Mouse (Mus musculus) MEL (cell line): ENCODE data around the gene Krt13. TPM values are rescaled to one million over a fixed set of nuclear protein-coding genes. Genes with fewer than 3 reads are reported as not detected.

Source experiments
- DNase-seq: peaks from one replicate; pipeline ENCODE4 v3.0.0; 2011; ENCODE audit warnings: low read depth, low spot score
- H3K27ac ChIP-seq: 2 replicates; pipeline ENCODE4 v1.5.1; 2012; ENCODE audit warnings: low read depth, mild to moderate bottlenecking, control low read depth, low read length, moderate library complexity; ENCODE audit not compliant: control insufficient read depth
- H3K27me3 ChIP-seq, 2 experiments: fragments of 150-350 bp in 1 of 2; sonication (generic) in 1 of 2; 2 replicates each; pipeline ENCODE4 v1.6.1; 2012; ENCODE audit warnings: low read length in 2 of 2, mild to moderate bottlenecking in 2 of 2, improper control_type of control experiment in 1 of 2, moderate library complexity in 1 of 2; ENCODE audit not compliant: insufficient read depth in 2 of 2, control insufficient read depth in 1 of 2
- H3K36me3 ChIP-seq, 2 experiments: 2 replicates each; pipeline ENCODE4 v1.6.1; 2012 to 2014; ENCODE audit warnings: low read length in 2 of 2, improper control_type of control experiment in 1 of 2, inconsistent platforms in 1 of 2, mild to moderate bottlenecking in 1 of 2; ENCODE audit not compliant: insufficient read depth in 2 of 2, control insufficient read depth in 1 of 2
- H3K4me1 ChIP-seq, 2 experiments: fragments of 150-350 bp in 1 of 2; sonication (generic) in 1 of 2; 2 replicates each; pipeline ENCODE4 v1.6.1; 2012; ENCODE audit warnings: low read length in 2 of 2, improper control_type of control experiment in 1 of 2, mild to moderate bottlenecking in 1 of 2; ENCODE audit not compliant: insufficient read depth in 2 of 2, control insufficient read depth in 1 of 2
- H3K4me3 ChIP-seq, 2 experiments: fragments of 150-350 bp in 1 of 2; sonication (generic) in 1 of 2; 2 replicates each; pipeline ENCODE4 v1.5.1; 2012; ENCODE audit warnings: low read depth in 2 of 2, low read length in 2 of 2, mild to moderate bottlenecking in 2 of 2, moderate library complexity in 2 of 2, control low read depth in 1 of 2, improper control_type of control experiment in 1 of 2; ENCODE audit not compliant: control insufficient read depth in 1 of 2, insufficient read depth in 1 of 2
- H3K79me2 ChIP-seq: 2 replicates; pipeline ENCODE4 v1.6.1; 2012; ENCODE audit warnings: mild to moderate bottlenecking, low read length, moderate library complexity; ENCODE audit not compliant: control insufficient read depth, poor library complexity, insufficient read depth
- H3K9ac ChIP-seq: 2 replicates; pipeline ENCODE4 v1.6.1; 2012; ENCODE audit warnings: low read depth, mild to moderate bottlenecking, control low read depth, low read length, moderate library complexity; ENCODE audit not compliant: control insufficient read depth, poor library complexity, severe bottlenecking
- H3K9me3 ChIP-seq: fragments of 150-350 bp; sonication (generic); replicated peaks from 2 replicates; pipeline ENCODE4 v1.6.1; 2012; ENCODE audit warnings: mild to moderate bottlenecking, low read length, improper control_type of control experiment, moderate library complexity; ENCODE audit not compliant: insufficient read depth
- CHD2 ChIP-seq: IDR thresholded peaks from 2 replicates; pipeline ENCODE4 v1.6.1; 2011; ENCODE audit warnings: low read length, improper control_type of control experiment
- E2F4 ChIP-seq: IDR thresholded peaks from 2 replicates; pipeline ENCODE4 v1.6.1; 2011; ENCODE audit warnings: low read depth, low read length, improper control_type of control experiment, borderline replicate concordance
- ELF1 ChIP-seq: IDR thresholded peaks from 2 replicates; pipeline ENCODE4 v1.6.1; 2014; ENCODE audit warnings: low read depth, mild to moderate bottlenecking, inconsistent platforms, low read length, improper control_type of control experiment, moderate library complexity
- EP300 ChIP-seq, 2 experiments: IDR thresholded peaks; 2 replicates each; pipeline ENCODE4 v1.6.1; 2011; ENCODE audit warnings: improper control_type of control experiment in 2 of 2, low read length in 2 of 2, low read depth in 1 of 2, mild to moderate bottlenecking in 1 of 2
- GABPA ChIP-seq: IDR thresholded peaks from 2 replicates; pipeline ENCODE4 v1.6.1; 2012; ENCODE audit warnings: low read depth, mild to moderate bottlenecking, inconsistent platforms, low read length, improper control_type of control experiment, moderate library complexity
- GATA1 ChIP-seq: IDR thresholded peaks from 2 replicates; pipeline ENCODE4 v1.6.1; 2011; ENCODE audit warnings: low read depth, low read length, improper control_type of control experiment
- MAZ ChIP-seq: IDR thresholded peaks from 2 replicates; pipeline ENCODE4 v1.6.1; 2012; ENCODE audit warnings: low read depth, mild to moderate bottlenecking, inconsistent platforms, low read length, improper control_type of control experiment
- MEF2A ChIP-seq: IDR thresholded peaks from 2 replicates; pipeline ENCODE4 v1.6.1; 2014; ENCODE audit warnings: low read depth, mild to moderate bottlenecking, inconsistent platforms, low read length, improper control_type of control experiment; ENCODE audit not compliant: poor library complexity, insufficient replicate concordance, severe bottlenecking; ENCODE audit errors: extremely low read depth
- POLR2A ChIP-seq, 2 experiments: IDR thresholded peaks; 2 replicates each; pipeline ENCODE4 v1.6.1; 2011 to 2012; ENCODE audit warnings: low read length in 2 of 2, mild to moderate bottlenecking in 2 of 2, control low read depth in 1 of 2, improper control_type of control experiment in 1 of 2, low read depth in 1 of 2, moderate library complexity in 1 of 2; ENCODE audit not compliant: control insufficient read depth in 1 of 2, insufficient read depth in 1 of 2, poor library complexity in 1 of 2
- POLR2AphosphoS2 ChIP-seq: IDR thresholded peaks from 2 replicates; pipeline ENCODE4 v1.6.1; 2011; ENCODE audit warnings: low read length, improper control_type of control experiment
- POLR2AphosphoS5 ChIP-seq: IDR thresholded peaks from 2 replicates; pipeline ENCODE4 v1.6.1; 2012; ENCODE audit warnings: low read depth, borderline replicate concordance, mild to moderate bottlenecking, inconsistent platforms, low read length, moderate library complexity, mixed read lengths
- TAL1 ChIP-seq: IDR thresholded peaks from 2 replicates; pipeline ENCODE4 v1.6.1; 2012; ENCODE audit warnings: mild to moderate bottlenecking, inconsistent platforms, low read length, moderate library complexity, mixed read lengths
- TBP ChIP-seq: IDR thresholded peaks from 2 replicates; pipeline ENCODE4 v1.8.0; 2011; ENCODE audit warnings: low read depth, low read length, improper control_type of control experiment
- TCF12 ChIP-seq: IDR thresholded peaks from 2 replicates; pipeline ENCODE4 v1.6.1; 2014; ENCODE audit warnings: low read depth, mild to moderate bottlenecking, inconsistent platforms, low read length, improper control_type of control experiment, moderate library complexity
- UBTF ChIP-seq: IDR thresholded peaks from 2 replicates; pipeline ENCODE4 v1.6.1; 2012; ENCODE audit warnings: low read depth, mild to moderate bottlenecking, inconsistent platforms, low read length, improper control_type of control experiment, moderate library complexity, borderline replicate concordance; ENCODE audit not compliant: insufficient read depth
- USF2 ChIP-seq, 2 experiments: IDR thresholded peaks; 2 replicates each; pipeline ENCODE4 v1.6.1; 2011 to 2012; ENCODE audit warnings: improper control_type of control experiment in 2 of 2, low read length in 2 of 2, borderline replicate concordance in 1 of 2, inconsistent platforms in 1 of 2, low read depth in 1 of 2, mild to moderate bottlenecking in 1 of 2; ENCODE audit not compliant: insufficient read depth in 1 of 2
- ZKSCAN1 ChIP-seq: IDR thresholded peaks from 2 replicates; pipeline ENCODE4 v1.6.1; 2012; ENCODE audit warnings: low read depth, mild to moderate bottlenecking, inconsistent platforms, low read length, improper control_type of control experiment, moderate library complexity
- ZNF384 ChIP-seq: IDR thresholded peaks from 2 replicates; pipeline ENCODE4 v1.6.1; 2012; ENCODE audit warnings: low read depth, mild to moderate bottlenecking, inconsistent platforms, low read length, improper control_type of control experiment
- polyA plus RNA-seq, 2 experiments: library from polyadenylated mRNA; stranded (reverse) in 1 of 2; unstranded in 1 of 2; fragments of >175 nt in 1 of 2; fragments of >200 nt in 1 of 2; gene quantifications; 2 replicates each; pipeline versions ENCODE4 v1.2.1 to v1.2.4; 2012; ENCODE audit warnings: low replicate concordance in 2 of 2, low read depth in 1 of 2; ENCODE audit not compliant: insufficient read length in 2 of 2, insufficient read depth in 1 of 2, missing spikeins in 1 of 2
- total RNA-seq: library from RNA; depleted of rRNA; stranded (reverse); fragments of 300-350 nt; gene quantifications from 2 replicates; pipeline ENCODE4 v1.2.3, GENCODE M21; 2012

Gene Krt13
- total and polyA plus RNA-seq, 3 experiments = not detected

- no peak for DNase-seq
- Histone ChIP-seq H3K27me3 (no peaks in the 10 kb centered on the region), H3K4me3 (no peak overlapping the region), H3K4me1 (no peaks in the 10 kb centered on the region), H3K9ac (no peak overlapping the region), H3K79me2 (no peaks in the 10 kb centered on the region), H3K27ac (no peak overlapping the region), H3K9me3 (no peaks in the 10 kb centered on the region), H3K36me3 (no peaks in the 10 kb centered on the region)
- TF ChIP-seq TCF12 (no peak), POLR2A (IDR thresholded peaks at IDR 0.05; ENCODE audit: control insufficient read depth in 1 of 2, insufficient read depth in 1 of 2, low read depth in 1 of 2, low read length in 2 of 2, poor library complexity in 1 of 2) (no peak), UBTF (no peak), ZNF384 (no peak), E2F4 (no peak), CHD2 (no peak), TBP (no peak), GATA1 (no peak)
Measured at GRCm38 (mm10) chr11:100140966-100141365, 19.6 kb upstream of the Krt13 start.

GRCm38 (mm10) chr11:100139391-100139790, 18.0 kb upstream of the Krt13 start:
- Histone ChIP-seq H3K4me3 (no peak overlapping the region), H3K9ac (no peak overlapping the region), H3K27ac (no peak overlapping the region), H3K9me3 (no peaks in the 10 kb centered on the region), H3K27me3 (no peaks in the 10 kb centered on the region), H3K36me3 (no peaks in the 10 kb centered on the region), H3K79me2 (no peaks in the 10 kb centered on the region), H3K4me1 (no peaks in the 10 kb centered on the region)
- TF ChIP-seq EP300 (IDR thresholded peaks at IDR 0.05; ENCODE audit: low read depth in 1 of 2, low read length in 2 of 2) (no peak), MAZ (no peak), MEF2A (no peak), ZKSCAN1 (no peak), POLR2AphosphoS2 (no peak), POLR2AphosphoS5 (no peak), USF2 (IDR thresholded peaks at IDR 0.05; ENCODE audit: borderline replicate concordance in 1 of 2, insufficient read depth in 1 of 2, low read depth in 1 of 2, low read length in 2 of 2) (no peak), GABPA (no peak), ELF1 (no peak), TAL1 (no peak)
- DNase-seq = no peak
